Mouse (Mus musculus) frontal cortex, adult 2 months (tissue): Measurements from ENCODE around the gene Lrp1. TPM values are rescaled to one million over a fixed set of nuclear protein-coding genes. Genes with fewer than 3 reads are reported as not detected.

Source experiments
- DNase-seq, 2 experiments: peaks; one replicate each; pipeline ENCODE4 v3.0.0; 2022; ENCODE audit warnings: low spot score in 1 of 2; ENCODE audit errors: extremely low spot score in 1 of 2
- polyA plus RNA-seq: library from polyadenylated mRNA; depleted of rRNA; stranded (reverse); fragments of >200 nt; gene quantifications from 2 replicates; pipeline ENCODE4 v1.2.3, GENCODE M21; 2012

Lrp1 gene
- polyA plus RNA-seq, 1 experiment, result 279 TPM

DNA sequence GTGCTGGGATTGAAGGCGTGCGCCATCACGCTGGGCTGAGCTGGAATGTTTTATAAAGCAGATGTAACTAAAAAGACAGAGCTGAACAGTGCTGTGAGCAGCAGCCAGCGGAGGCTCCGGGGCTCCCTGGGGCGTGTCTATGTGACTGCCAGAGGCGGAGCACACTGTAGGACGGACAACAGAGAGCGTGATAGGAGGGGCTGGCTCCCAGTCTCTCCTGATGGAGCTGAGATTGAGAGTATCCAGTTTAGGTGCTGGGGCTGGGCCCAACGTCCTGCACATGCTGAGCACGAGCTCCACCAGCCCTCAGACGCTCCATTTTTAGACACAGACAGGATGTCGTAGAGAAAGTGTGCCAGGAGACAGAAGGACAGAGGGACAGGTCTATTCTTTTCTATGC is 56.6 kb downstream of the Lrp1 start:
- peak in 1 of 2 experiments; percentile 27 for DNase-seq

DNA sequence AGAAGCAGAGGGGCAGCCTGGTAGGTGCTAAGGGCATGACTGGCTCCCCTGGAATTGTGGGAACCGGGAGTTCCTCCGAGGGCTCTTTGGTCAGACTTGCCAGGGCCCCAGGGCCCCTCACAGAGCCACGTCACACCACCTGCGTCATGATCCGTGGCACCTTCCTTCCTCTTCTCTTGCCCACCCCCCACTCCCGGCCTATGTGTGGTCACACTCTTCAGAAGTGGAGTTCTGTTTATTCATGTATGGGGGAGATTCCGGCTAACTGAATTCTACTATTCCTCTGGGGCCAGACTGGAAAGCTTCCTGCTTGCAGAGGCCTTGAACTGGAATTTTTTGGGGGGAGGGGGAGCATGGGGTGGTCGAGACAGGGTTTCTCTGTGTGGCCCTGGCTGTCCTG is 57.1 kb downstream of the Lrp1 start:
- DNase-seq, result no peak

DNA sequence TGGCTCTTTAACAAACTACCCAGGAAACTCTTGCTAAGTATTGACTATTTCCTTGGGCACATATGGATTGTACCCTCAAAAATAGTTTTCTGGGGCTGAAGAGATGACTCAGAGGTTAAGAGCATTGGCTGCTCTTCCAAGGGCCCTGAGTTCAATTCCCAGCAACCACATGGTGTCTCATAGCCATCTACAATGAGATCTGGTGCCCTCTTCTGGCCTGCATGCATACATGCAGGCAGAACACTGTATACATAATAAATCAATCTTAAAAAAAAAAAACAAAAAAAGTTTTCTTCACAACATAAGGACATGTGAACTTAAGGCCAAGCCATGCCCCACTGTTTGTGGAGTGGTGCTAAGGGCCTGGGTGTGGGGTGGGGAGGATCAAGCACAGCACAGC is 59.8 kb downstream of the Lrp1 start:
- no peak for DNase-seq

GRCm38 (mm10) chr10:127557397-127557796 is 63.6 kb downstream of the Lrp1 start:
- no peak for DNase-seq

DNA sequence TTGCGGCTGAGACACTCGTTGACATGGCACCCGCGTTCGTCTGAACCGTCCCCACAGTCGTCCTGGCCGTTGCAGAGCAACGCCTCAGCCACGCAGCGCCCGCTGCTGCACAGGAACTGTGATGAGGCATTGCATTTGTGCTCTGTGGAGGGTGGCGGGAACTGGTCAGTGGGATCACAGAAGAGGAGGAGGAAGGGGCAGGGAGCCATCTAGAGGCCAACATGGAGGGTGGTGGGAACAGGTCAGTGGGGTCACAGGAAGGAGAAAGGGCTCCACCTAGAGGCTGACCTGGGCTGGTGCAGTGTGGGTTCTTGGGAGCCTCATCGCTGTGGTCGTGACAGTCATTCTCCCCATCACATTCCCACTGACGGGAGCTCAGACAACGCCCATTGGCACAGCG is 65.2 kb downstream of the Lrp1 start:
- no peak for DNase-seq

- DNase-seq, result no peak
These were observed 71.1 kb downstream of the Lrp1 start for GRCm38 (mm10) chr10:127549892-127550291.

DNA sequence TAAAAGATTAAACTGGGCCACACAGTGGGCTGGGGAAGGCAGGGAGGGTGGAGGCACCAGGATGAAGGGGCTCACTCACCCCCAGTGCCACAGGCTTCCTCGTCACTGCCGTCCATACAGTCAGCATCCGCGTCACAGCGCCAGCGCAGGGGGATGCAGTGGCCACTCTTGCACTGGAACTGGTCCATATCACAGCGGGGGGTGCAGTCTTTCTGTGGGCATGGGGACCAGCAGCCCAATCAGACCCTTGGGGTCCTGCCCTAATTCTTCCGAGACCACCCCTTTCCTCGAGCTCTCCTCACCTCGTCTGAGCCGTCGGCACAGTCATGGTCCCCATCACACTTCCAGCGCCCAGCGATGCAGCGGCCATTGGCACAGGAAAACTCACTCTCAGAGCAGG is 72.7 kb downstream of the Lrp1 start:
- DNase-seq, result no peak

DNA sequence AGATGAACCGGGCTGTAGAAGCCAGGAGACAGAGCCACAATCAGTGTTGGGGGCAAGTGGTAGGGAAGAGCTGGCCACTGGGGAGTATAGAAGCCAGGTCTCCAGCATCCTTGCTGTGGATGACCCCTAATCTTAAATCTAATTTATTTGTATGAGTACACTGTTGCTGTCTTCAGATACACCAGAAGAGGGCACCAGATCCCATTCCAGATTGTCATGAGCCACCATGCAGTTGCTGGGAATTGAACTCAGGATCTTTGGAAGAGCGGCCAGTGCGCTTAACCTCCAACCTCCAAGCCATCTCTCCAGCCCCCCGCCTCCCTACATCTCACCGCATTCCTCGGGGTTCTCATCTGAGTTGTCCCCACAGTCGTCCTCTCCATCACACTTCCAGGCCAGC is 74.4 kb downstream of the Lrp1 start:
- DNase-seq, result no peak

DNA sequence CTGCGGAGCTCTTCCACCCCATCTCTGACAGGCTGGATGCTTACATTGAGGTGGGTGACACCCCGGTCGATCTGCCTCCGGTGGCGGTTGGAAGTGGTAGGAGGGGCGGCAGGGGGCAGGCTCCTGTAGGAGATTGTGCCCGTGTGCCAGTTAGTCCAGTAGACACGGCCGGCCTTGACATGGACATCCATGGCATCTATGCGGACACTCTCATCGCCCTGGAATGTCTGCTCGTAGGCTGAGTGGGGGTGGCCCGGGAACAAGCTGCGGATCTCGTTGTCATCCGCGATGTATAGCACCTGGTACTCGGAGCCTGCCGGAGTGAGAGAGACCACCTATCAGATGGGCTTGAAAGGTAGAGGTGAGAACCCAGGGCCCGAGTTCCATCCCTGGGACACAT is 76.6 kb downstream of the Lrp1 start:
- no peak for DNase-seq

DNA sequence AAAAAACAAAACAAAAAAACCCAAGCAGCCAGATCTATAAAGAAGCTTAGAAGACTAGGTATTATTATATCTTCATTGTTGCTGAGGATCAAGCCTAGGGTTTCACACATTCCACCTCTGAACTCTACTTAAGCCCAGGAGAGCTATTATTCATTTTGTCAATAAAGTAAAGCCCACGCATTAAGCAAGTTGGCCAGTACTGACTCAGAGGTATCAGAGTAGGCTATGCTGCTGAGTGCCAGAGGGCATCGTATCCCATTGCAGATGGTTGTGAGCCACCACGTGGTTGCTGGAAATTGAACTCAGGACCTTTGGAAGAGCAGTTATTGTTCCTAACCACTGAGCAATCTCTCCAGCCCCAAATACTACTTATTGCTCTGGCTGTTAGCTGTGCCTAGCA is 77.0 kb downstream of the Lrp1 start:
- DNase-seq, result no peak

DNA sequence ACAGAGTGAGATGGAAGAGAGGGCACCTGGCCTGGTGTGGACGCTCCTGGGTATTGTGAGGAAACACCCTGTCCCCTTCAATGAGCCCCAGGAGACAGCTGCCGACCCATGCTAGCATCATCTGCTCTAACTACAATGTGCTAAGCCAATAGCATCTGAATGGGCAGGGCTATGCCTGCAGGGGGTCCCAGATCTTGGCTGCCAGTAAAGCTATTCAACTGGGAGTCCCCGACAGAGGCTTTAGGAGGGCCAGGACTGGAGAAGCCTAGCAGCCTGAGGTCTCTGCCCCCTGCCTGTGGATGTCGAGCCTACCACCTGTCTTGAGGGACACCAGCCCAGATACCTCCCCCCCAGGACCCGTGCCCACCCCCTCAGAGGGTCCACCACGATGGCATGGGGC is 78.2 kb downstream of the Lrp1 start:
- DNase-seq, result no peak

DNA sequence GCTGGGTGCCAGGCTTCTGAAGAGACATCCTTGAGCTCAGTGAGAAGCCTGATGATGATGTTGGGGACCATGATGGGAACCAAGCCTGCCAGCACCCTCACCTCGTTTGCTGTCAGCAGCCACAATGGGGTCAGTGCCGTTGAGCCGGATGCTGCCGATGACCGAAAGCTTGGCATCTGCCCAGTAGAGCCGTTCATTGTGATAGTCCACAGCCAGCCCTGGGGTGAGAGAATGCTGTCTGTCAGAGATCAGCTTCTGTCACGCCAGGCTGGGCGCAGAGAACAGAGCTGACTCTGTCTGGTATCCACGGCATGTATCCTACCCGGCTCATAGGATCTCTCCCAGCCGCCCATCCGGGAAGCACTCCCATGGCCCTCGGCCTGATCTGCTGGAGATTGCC is 78.9 kb downstream of the Lrp1 start:
- no peak for DNase-seq

DNA sequence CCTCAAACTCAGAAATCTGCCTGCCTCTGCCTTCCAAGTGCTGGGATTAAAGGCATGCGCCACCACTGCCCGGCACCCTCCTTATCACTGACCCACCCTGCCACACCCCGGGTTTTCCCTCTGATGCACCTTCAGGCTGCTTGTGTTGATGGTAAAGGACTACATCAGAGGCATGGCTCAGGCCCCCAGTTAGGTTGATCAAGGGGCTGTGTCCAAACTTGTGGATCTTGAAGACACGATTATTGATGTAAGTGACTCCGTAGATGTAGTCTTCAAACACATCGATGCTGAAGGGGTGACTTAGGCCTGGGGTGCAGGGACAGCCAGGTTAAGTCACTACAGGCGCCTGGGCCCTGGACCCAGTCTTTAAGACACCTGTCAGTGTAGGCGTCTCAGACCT is 79.4 kb downstream of the Lrp1 start:
- DNase-seq, result no peak

DNA sequence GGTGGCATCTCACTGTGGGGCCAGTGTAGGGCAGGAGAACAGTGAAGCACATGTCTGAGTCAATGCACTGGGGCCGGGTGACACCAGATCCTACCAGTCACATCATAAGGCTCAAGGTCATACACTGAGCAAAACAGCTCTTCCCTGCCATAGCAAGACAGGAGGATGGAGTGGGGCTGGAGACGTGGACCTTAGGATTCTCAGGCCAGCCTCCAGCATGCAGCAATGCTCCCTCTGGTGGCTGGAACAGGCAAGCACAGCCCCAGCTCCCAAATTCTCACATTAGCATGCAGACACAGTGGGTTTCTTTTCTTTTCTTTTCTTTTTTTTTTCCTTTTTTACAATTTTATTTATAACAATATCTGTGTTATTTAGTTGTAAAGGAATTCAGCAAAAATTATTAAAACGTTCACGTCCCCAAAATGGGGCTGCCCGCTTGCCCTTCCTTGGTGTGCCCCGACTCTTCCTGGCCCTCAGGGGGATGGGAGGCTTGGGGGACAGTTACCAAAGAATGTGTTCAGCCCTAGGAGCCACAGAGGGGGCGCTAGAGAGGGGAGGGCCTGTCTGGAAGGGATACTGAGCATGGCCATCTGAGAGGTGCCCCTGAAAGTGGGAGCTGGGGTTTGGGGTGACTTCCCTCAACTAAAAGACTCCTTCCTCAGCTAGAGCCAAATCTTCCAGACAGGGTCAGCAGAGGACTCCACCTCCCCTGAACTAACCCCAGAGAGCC is 82.9 kb downstream of the Lrp1 start:
- peak; percentile 64 to 93 for DNase-seq

GRCm38 (mm10) chr10:127536586-127537314 is 84.2 kb downstream of the Lrp1 start:
- peak in 1 of 2 experiments; percentile 59 for DNase-seq

- no peak for DNase-seq
These were observed 86.0 kb downstream of the Lrp1 start for GRCm38 (mm10) chr10:127534929-127535384.

GRCm38 (mm10) chr10:127534036-127534928 is 86.7 kb downstream of the Lrp1 start, which contains the start of gene Nxph4:
Gene Nxph4 (minus strand): TSS chr10:127534559.
- DNase-seq, result no peak

- DNase-seq, result no peak
These were observed 89.4 kb downstream of the Lrp1 start for GRCm38 (mm10) chr10:127531548-127531947.

- no peak for DNase-seq
These were observed 90.0 kb downstream of the Lrp1 start for GRCm38 (mm10) chr10:127530945-127531344.

DNA sequence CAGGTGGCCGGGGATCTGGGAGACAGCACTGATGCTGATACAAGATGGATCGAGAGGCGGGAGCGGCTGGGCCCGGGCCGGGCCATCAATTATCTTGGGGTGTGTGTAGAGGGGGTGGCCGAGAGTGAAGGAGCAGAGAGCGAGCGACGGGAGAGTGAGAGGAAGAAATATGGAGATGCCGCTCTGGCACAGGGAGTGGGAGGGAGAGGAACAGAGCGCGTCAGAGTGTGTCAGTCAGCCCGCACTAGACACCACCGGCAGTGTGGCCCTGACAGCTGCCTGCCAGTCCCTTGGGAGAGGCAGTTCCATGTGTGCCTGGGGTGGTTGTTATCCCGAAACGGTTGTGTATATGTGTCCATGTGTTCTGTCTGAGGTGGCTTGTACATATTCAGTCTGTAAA is 93.5 kb downstream of the Lrp1 start:
- DNase-seq, result no peak

- no peak for DNase-seq
These were observed 94.3 kb downstream of the Lrp1 start for GRCm38 (mm10) chr10:127526681-127527080.
